8 mouse cellular contexts compared by ENCODE assay signal in the genomic region with DNA sequence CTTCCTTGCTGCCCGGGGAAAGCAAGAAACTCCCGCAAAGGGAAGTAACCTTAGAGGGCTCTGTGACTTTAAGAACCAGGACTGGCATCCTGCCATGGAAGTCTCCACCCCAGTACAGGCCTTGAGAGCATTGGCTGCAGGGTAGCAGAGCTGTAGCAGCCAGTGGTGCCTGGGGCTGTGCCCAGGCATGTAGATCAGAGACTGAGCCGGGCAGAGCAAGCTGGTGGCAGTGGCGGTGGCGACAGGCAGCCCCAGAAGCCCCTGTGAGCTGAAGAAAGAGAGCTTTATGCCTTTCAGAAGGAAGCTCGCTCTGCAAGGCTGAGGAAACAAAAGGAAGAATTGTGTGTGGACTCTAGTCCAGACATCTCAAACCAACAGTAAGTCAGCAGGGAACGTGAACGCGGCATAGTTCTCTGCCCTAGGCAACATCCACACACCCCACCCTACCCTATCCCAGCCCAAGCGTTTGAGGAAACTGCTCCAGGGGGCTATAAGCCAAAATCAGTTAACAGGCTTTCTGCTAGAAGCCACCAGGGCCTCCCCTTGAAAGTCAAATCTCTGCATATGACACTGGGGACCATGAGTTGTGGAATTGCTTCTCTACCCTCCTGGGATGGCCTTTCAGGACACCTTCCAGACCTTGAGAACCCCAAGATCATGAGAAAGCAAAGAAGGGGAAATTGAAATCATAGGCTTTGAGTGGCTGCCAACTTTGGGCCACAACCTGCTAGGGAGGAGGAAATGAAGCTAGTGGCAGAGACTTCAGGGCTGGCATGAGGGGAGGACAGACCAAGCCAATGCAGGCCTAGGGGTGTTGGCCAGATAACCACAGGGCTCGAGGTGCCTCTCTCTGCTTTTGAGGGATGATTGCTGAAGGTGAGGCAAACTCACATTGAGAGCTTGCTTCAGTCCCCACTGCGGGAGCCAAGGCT. TPM values are rescaled to one million over a fixed set of nuclear protein-coding genes. Genes with fewer than 3 reads are reported as not detected.
A peak's percentile ranks its signal among the peaks of the same experiment; 100 is the strongest.
DNase-seq lines count a peak whose midpoint lies in the region; ATAC-seq and TF ChIP-seq lines count a peak whose summit lies in the region.

A gene (plus strand): TSS at position 124 of the 932 bp plus-strand sequence.

- DNase-seq in adrenal gland, adult 18-20 months (ENCODE audit: low spot score in 2 of 2), result peak; percentile 85 to 88
- DNase-seq in gonadal fat pad, adult 2 months (ENCODE audit: low read depth), result no peak
- DNase-seq in left cerebral cortex, postnatal 14 days (ENCODE audit: low spot score in 2 of 2), result peak; percentile 90 to 94
- peak; percentile 28 for DNase-seq in mesoderm, embryonic 11.5 days (ENCODE audit: low read depth, low spot score)
- DNase-seq in spleen, adult 18-20 months, result peak; percentile 61 to 69
- no peak for DNase-seq in c-Kit-positive CD71-positive TER-119-positive erythroid progenitor cells, embryonic 14.5 days (ENCODE audit: low spot score)

- 48% methylated on average over 12 of the region's 12 CpGs for WGBS in intestine, embryonic 16.5 days

- peak within 1 kb of the TSS; percentile 64 for H3K9ac ChIP-seq in intestine, embryonic 16.5 days (ENCODE audit: low read depth, low read length)

- intact Hi-C loops in left cerebral cortex, postnatal 14 days (cut with DNase I), result loop anchor here (5.0 kb wide), 1 partner anchor 58 kb away; no protein-coding TSS in a partner anchor

- no peaks in the 10 kb centered on the region for H3K27me3 ChIP-seq in intestine, embryonic 16.5 days (replicated peaks; ENCODE audit: control insufficient read depth, insufficient read depth, low read length)

- peak; percentile 86 for TF ChIP-seq POLR2A in cortical plate, adult 2 months (IDR thresholded peaks at IDR 0.05; ENCODE audit: extremely low read depth, insufficient read depth, low read length)

- ATAC-seq in intestine, embryonic 16.5 days, result peak; percentile 92

- peak within 1 kb of the TSS; percentile 28 for H3K4me3 ChIP-seq in cortical plate, adult 2 months (ENCODE audit: insufficient read depth, low read length)
- peak within 1 kb of the TSS; percentile 40 for H3K4me3 ChIP-seq in intestine, embryonic 16.5 days (ENCODE audit: low read length)

- H3K36me3 ChIP-seq in intestine, embryonic 16.5 days (ENCODE audit: control insufficient read depth, insufficient read depth, low read length), result no peaks in the 10 kb centered on the region

- TF ChIP-seq CTCF in cortical plate, adult 2 months (IDR thresholded peaks at IDR 0.05; ENCODE audit: extremely low read depth, insufficient read depth, low read length), result no peak

- H3K4me1 ChIP-seq in cortical plate, adult 2 months (ENCODE audit: control insufficient read depth, insufficient read depth, low read length), result peaks cover 6% of the 10 kb centered on the region
- peaks cover 8% of the 10 kb centered on the region; the same call in 1 of the 2 replicates for H3K4me1 ChIP-seq in intestine, embryonic 16.5 days (ENCODE audit: control insufficient read depth, insufficient read depth, low read length)

- H3K27ac ChIP-seq in cortical plate, adult 2 months (ENCODE audit: insufficient read depth, low read length), result peak within 1 kb of the TSS; percentile 68
- H3K27ac ChIP-seq in intestine, embryonic 16.5 days (ENCODE audit: low read length), result peak within 1 kb of the TSS; percentile 53

- H3K4me2 ChIP-seq in intestine, embryonic 16.5 days (ENCODE audit: low read depth, low read length), result peak within 1 kb of the TSS; percentile 46

- H3K9me3 ChIP-seq in intestine, embryonic 16.5 days (ENCODE audit: control insufficient read depth, low read length), result no peaks in the 10 kb centered on the region

RNA-seq across cellular contexts. Expression of the gene that starts here (rescaled TPM):
- 10 to 100 TPM; 20.5 to 24.8 TPM for total RNA-seq in adrenal gland, adult 18-20 months (2021)
- polyA plus RNA-seq in cortical plate, adult 2 months (2012; rRNA removed), result 8.0 and 8.2 TPM in 2 replicates
- 9.2 and 12.0 TPM in 2 replicates for polyA plus RNA-seq in gonadal fat pad, adult 2 months (2012; rRNA removed)
- 2.6 TPM in 2 replicates for polyA plus RNA-seq in intestine, embryonic 16.5 days (2015; fragmentation: Nextera tagmentation; extraction: Ambion mirVana)
- total RNA-seq in left cerebral cortex, postnatal 14 days (2021), result 1 to 10 TPM; 6.5 to 6.7 TPM

Comparison
In these comparisons a context has a peak if more than half of its experiments do, and no peak if none do; other contexts are left out.
1. DNase-seq: peak in adrenal gland, adult 18-20 months (2 of 2), left cerebral cortex, postnatal 14 days (2 of 2), mesoderm, embryonic 11.5 days (single experiment) and spleen, adult 18-20 months (2 of 2); none in gonadal fat pad, adult 2 months (single experiment) and c-Kit-positive CD71-positive TER-119-positive erythroid progenitor cells, embryonic 14.5 days (single experiment).